Mouse (Mus musculus) CH12.LX (cell line): Measurements from ENCODE around the gene Tmem200b. TPM values are rescaled to one million over a fixed set of nuclear protein-coding genes. Genes with fewer than 3 reads are reported as not detected.

Experiments used
- DNase-seq: peaks from one replicate; pipeline ENCODE4 v3.0.0-alpha.2; 2013; ENCODE audit errors: extremely low read depth
- H3K27ac ChIP-seq: 2 replicates; pipeline ENCODE4 v1.5.1; 2012; ENCODE audit warnings: low read depth, mild to moderate bottlenecking, control low read depth, moderate library complexity; ENCODE audit not compliant: insufficient read depth
- H3K27me3 ChIP-seq: replicated peaks from 2 replicates; pipeline ENCODE3; 2012; ENCODE audit warnings: inconsistent platforms
- H3K36me3 ChIP-seq, 2 experiments: replicated peaks in 1 of 2; 2 replicates each; pipeline versions ENCODE3 to v1.6.1; 2012; ENCODE audit warnings: inconsistent platforms in 1 of 2, low read length in 1 of 2, mild to moderate bottlenecking in 1 of 2, mixed read lengths in 1 of 2, moderate library complexity in 1 of 2; ENCODE audit not compliant: control insufficient read depth in 1 of 2, insufficient read depth in 1 of 2
- H3K4me1 ChIP-seq, 2 experiments: 2 replicates each; pipeline ENCODE4 v1.6.1; 2012; ENCODE audit warnings: inconsistent platforms in 1 of 2, moderate library complexity in 1 of 2; ENCODE audit not compliant: insufficient read depth in 2 of 2, control insufficient read depth in 1 of 2
- H3K4me2 ChIP-seq: 2 replicates; pipeline ENCODE4 v1.6.1; 2012; ENCODE audit warnings: low read depth, mild to moderate bottlenecking, control low read depth; ENCODE audit not compliant: poor library complexity, insufficient read depth, severe bottlenecking
- H3K4me3 ChIP-seq, 3 experiments: fragments of 150-350 bp in 1 of 3; sonication (generic) in 1 of 3; replicated peaks in 1 of 3; 2 replicates each; pipeline versions ENCODE3 to v1.5.1; 2011 to 2012; ENCODE audit warnings: low read depth in 2 of 3, low read length in 2 of 3, mild to moderate bottlenecking in 2 of 3, moderate library complexity in 2 of 3, control low read depth in 1 of 3, improper control_type of control experiment in 1 of 3, inconsistent platforms in 1 of 3, mixed read lengths in 1 of 3; ENCODE audit not compliant: poor library complexity in 1 of 3
- H3K79me2 ChIP-seq: replicated peaks from 2 replicates; pipeline ENCODE4 v1.6.1; 2012; ENCODE audit warnings: mild to moderate bottlenecking, moderate library complexity; ENCODE audit not compliant: control insufficient read depth, poor library complexity, insufficient read depth, severe bottlenecking; ENCODE audit errors: extremely low read depth
- H3K9ac ChIP-seq: 2 replicates; pipeline ENCODE4 v1.6.1; 2012; ENCODE audit warnings: low read depth, mild to moderate bottlenecking, control low read depth, moderate library complexity; ENCODE audit not compliant: insufficient read depth
- H3K9me3 ChIP-seq: replicated peaks from 2 replicates; pipeline ENCODE3; 2012; ENCODE audit warnings: low read length, inconsistent platforms, mixed read lengths
- BHLHE40 ChIP-seq: IDR thresholded peaks from 2 replicates; pipeline ENCODE4 v1.6.1; 2011; ENCODE audit warnings: mild to moderate bottlenecking, low read depth, low read length, improper control_type of control experiment
- CHD1 ChIP-seq: IDR thresholded peaks from 2 replicates; pipeline ENCODE4 v1.6.1; 2012; ENCODE audit warnings: low read depth, low read length, improper control_type of control experiment, inconsistent platforms
- ELF1 ChIP-seq: IDR thresholded peaks from 2 replicates; pipeline ENCODE4 v1.6.1; 2014; ENCODE audit warnings: low read depth, mild to moderate bottlenecking, inconsistent platforms, low read length, improper control_type of control experiment
- HCFC1 ChIP-seq: IDR thresholded peaks from 2 replicates; pipeline ENCODE4 v1.6.1; 2012; ENCODE audit warnings: low read depth, mild to moderate bottlenecking, inconsistent platforms, low read length, improper control_type of control experiment
- IRF4 ChIP-seq: IDR thresholded peaks from 2 replicates; pipeline ENCODE4 v1.6.1; 2014; ENCODE audit warnings: low read depth, mild to moderate bottlenecking, inconsistent platforms, low read length, improper control_type of control experiment
- KAT2A ChIP-seq: IDR thresholded peaks from 2 replicates; pipeline ENCODE4 v1.6.1; 2012; ENCODE audit warnings: low read length, improper control_type of control experiment, inconsistent platforms; ENCODE audit not compliant: insufficient replicate concordance
- MAFK ChIP-seq: IDR thresholded peaks from 2 replicates; pipeline ENCODE4 v1.6.1; 2011; ENCODE audit warnings: low read length, improper control_type of control experiment; ENCODE audit not compliant: insufficient replicate concordance
- MAX ChIP-seq: IDR thresholded peaks from 2 replicates; pipeline ENCODE4 v1.6.1; 2011; ENCODE audit warnings: low read length, improper control_type of control experiment
- MAZ ChIP-seq: IDR thresholded peaks from 2 replicates; pipeline ENCODE4 v1.6.1; 2012; ENCODE audit warnings: low read depth, mild to moderate bottlenecking, inconsistent platforms, low read length, improper control_type of control experiment, moderate library complexity
- MEF2A ChIP-seq: IDR thresholded peaks from 2 replicates; pipeline ENCODE4 v1.6.1; 2014; ENCODE audit warnings: low read depth, mild to moderate bottlenecking, inconsistent platforms, low read length, improper control_type of control experiment, borderline replicate concordance
- MXI1 ChIP-seq: IDR thresholded peaks from 2 replicates; pipeline ENCODE4 v1.6.1; 2011; ENCODE audit warnings: mild to moderate bottlenecking, low read depth, low read length, improper control_type of control experiment
- MYC ChIP-seq: IDR thresholded peaks from 2 replicates; pipeline ENCODE4 v1.6.1; 2011; ENCODE audit warnings: low read depth, mild to moderate bottlenecking, improper control_type of control experiment, low read length
- NRF1 ChIP-seq: IDR thresholded peaks from 2 replicates; pipeline ENCODE4 v1.6.1; 2014; ENCODE audit warnings: low read depth, mild to moderate bottlenecking, inconsistent platforms, low read length, improper control_type of control experiment, moderate library complexity
- PAX5 ChIP-seq: IDR thresholded peaks from 2 replicates; pipeline ENCODE4 v1.6.1; 2012; ENCODE audit warnings: low read length, inconsistent platforms, mixed read lengths
- POLR2A ChIP-seq: IDR thresholded peaks from 2 replicates; pipeline ENCODE4 v1.6.1; 2011; ENCODE audit warnings: low read depth, mild to moderate bottlenecking, improper control_type of control experiment, low read length
- POLR2AphosphoS2 ChIP-seq: IDR thresholded peaks from 2 replicates; pipeline ENCODE4 v1.6.1; 2011; ENCODE audit warnings: low read depth, low read length, improper control_type of control experiment
- RAD21 ChIP-seq: IDR thresholded peaks from 2 replicates; pipeline ENCODE4 v1.6.1; 2011; ENCODE audit warnings: low read depth, mild to moderate bottlenecking, low read length, improper control_type of control experiment, moderate library complexity
- RCOR1 ChIP-seq: conservative IDR thresholded peaks from 2 replicates; pipeline ENCODE4 v1.6.1; 2012; ENCODE audit warnings: low read depth, mild to moderate bottlenecking, inconsistent platforms, low read length, improper control_type of control experiment
- SIN3A ChIP-seq: IDR thresholded peaks from 2 replicates; pipeline ENCODE4 v1.6.1; 2012; ENCODE audit warnings: low read length, improper control_type of control experiment, inconsistent platforms
- SMC3 ChIP-seq: IDR thresholded peaks from 2 replicates; pipeline ENCODE4 v1.6.1; 2011; ENCODE audit warnings: low read depth, low read length, improper control_type of control experiment
- UBTF ChIP-seq: IDR thresholded peaks from 2 replicates; pipeline ENCODE4 v1.6.1; 2012; ENCODE audit warnings: low read depth, mild to moderate bottlenecking, inconsistent platforms, low read length, improper control_type of control experiment, moderate library complexity
- USF1 ChIP-seq: IDR thresholded peaks from 2 replicates; pipeline ENCODE4 v1.6.1; 2014; ENCODE audit warnings: low read depth, mild to moderate bottlenecking, inconsistent platforms, low read length, improper control_type of control experiment
- USF2 ChIP-seq: conservative IDR thresholded peaks from 2 replicates; pipeline ENCODE4 v1.6.1; 2011; ENCODE audit warnings: low read depth, low read length, improper control_type of control experiment
- ZC3H11A ChIP-seq: IDR thresholded peaks from 2 replicates; pipeline ENCODE4 v1.6.1; 2012; ENCODE audit warnings: low read depth, mild to moderate bottlenecking, inconsistent platforms, low read length, improper control_type of control experiment
- ZMIZ1 ChIP-seq: IDR thresholded peaks from 2 replicates; pipeline ENCODE4 v1.6.1; 2012; ENCODE audit warnings: low read depth, mild to moderate bottlenecking, inconsistent platforms, low read length, improper control_type of control experiment
- dilution Hi-C: fragments of 300-500 bp; cut with MboI; formaldehyde crosslinking; loops from 2 replicates; pipeline ENCODE4 v1.14.3; 2020; ENCODE audit warnings: low sequenced_read_pairs; ENCODE audit not compliant: extremely low pct_unique_long_range_greater_than_20kb, extremely low pct_ligation_motif_present
- in situ Hi-C: fragments of 300-500 bp; cut with MboI; formaldehyde crosslinking; loops from 3 replicates; pipeline ENCODE4 v1.14.3; 2019; ENCODE audit warnings: low sequenced_read_pairs, low pct_ligation_motif_present, low pct_unique_long_range_greater_than_20kb, mixed read lengths
- polyA plus RNA-seq: library from polyadenylated mRNA; unstranded; fragments of >175 nt; gene quantifications from 2 replicates; pipeline ENCODE4 v1.2.1, GENCODE M21; 2012; ENCODE audit warnings: low read depth; ENCODE audit not compliant: insufficient read length
- total RNA-seq, 2 experiments: library from RNA; depleted of rRNA; stranded (reverse); fragments of 300-350 nt in 1 of 2; fragments of >200 nt in 1 of 2; gene quantifications; 2 replicates each; pipeline ENCODE4 v1.2.3; 2012 to 2014

Gene Tmem200b
- total and polyA plus RNA-seq, 3 experiments: not detected

DNA sequence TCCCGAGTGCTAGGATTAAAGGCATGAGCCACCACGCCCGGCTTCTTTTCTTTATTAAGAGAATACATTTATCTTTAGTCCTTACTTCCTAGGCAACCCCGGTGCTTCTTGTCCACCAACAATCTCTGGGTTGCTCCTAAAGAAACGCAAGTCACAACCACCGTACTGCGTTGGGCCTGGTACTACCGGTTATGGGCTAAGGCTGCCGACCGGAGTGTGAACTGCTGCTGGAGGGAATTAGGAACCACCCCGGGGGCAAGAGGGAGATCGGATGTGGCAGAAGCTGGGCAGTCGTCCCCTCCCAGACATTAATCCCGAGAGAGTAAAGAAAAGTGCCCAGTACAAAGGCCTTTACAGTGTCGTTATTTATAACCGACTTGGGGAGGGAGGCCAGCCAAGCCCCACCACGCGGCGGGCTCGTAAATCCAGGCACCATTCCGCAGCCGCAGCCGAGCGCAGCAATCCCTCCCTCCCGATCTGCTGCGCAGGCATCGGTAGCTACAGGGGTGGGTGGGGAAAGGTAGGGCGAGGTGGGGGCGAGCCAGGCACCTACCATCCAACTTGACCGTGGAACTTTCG, 6.6 kb upstream of the Tmem200b start:
- no peaks in the 10 kb centered on the region for H3K27me3 ChIP-seq
- H3K27ac ChIP-seq: no peak overlapping the region
- H3K4me3 ChIP-seq: no peak overlapping the region
- peaks cover 4 to 28% of the 10 kb centered on the region in 2 experiments; a peak in 3 of 4 replicates for H3K4me1 ChIP-seq
- no peaks in the 10 kb centered on the region for H3K36me3 ChIP-seq
- DNase-seq: no peak
- dilution Hi-C loops (no loop called here), in situ Hi-C loops (no loop called here)
- no peak for TF ChIP-seq MAX
- no peak for TF ChIP-seq ELF1
- TF ChIP-seq MAFK: no peak
- no peak for TF ChIP-seq HCFC1
- no peak for TF ChIP-seq USF2
- TF ChIP-seq MAZ: no peak
- TF ChIP-seq POLR2A: no peak
- no peak for TF ChIP-seq ZMIZ1
- TF ChIP-seq USF1: no peak
- TF ChIP-seq KAT2A: no peak
- no peak for TF ChIP-seq MEF2A
- TF ChIP-seq POLR2AphosphoS2: no peak
- TF ChIP-seq MXI1: no peak
- no peak for TF ChIP-seq CHD1
- TF ChIP-seq RCOR1: no peak
- TF ChIP-seq, all 38 proteins: peak for 0
- Histone ChIP-seq H3K9me3 (peaks cover 4% of the 10 kb centered on the region), H3K4me2 (no peak overlapping the region), H3K79me2 (no peaks in the 10 kb centered on the region), H3K9ac (no peak overlapping the region)

DNA sequence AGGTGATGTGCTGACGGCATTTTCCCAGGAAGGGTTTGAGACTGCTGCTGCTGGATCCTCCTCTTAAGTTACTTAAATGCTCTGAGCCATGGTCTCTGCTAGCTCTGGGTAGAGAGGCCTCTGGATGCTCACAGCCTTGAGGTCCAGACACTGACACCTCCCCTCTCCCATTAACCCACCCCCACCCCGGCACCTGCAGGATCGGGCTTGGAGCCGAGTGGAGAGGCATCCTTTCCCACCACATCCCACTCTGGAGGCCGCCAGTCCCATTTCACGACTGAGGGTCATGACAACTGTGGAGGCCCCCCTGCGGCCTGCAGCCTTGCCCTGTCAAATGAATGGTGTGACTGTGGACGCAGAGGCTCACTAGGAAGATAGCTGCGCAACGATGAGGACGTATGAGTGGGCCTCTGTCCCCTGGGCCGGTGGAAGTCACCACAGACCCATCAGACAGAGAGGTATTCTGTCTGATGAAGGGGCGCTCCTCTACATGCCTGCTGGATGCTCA, 5.7 kb upstream of the Tmem200b start:
- H3K36me3 ChIP-seq: peaks cover 0 to 4% of the 10 kb centered on the region in 2 experiments
- H3K27ac ChIP-seq: no peak overlapping the region
- no peak for DNase-seq
- peaks cover 4 to 22% of the 10 kb centered on the region in 2 experiments; a peak in 3 of 4 replicates for H3K4me1 ChIP-seq
- H3K9me3 ChIP-seq: peaks cover 11% of the 10 kb centered on the region
- H3K79me2 ChIP-seq: no peaks in the 10 kb centered on the region
- no peak overlapping the region for H3K4me2 ChIP-seq
- H3K27me3 ChIP-seq: no peaks in the 10 kb centered on the region
- in situ Hi-C loops: no loop called here
- no peak overlapping the region for H3K9ac ChIP-seq
- dilution Hi-C loops: no loop called here
- no peak overlapping the region for H3K4me3 ChIP-seq
- no peak for TF ChIP-seq USF1
- TF ChIP-seq PAX5: no peak
- no peak for TF ChIP-seq MYC
- TF ChIP-seq IRF4: no peak
- TF ChIP-seq RAD21: no peak
- TF ChIP-seq SMC3: no peak
- no peak for TF ChIP-seq MAZ
- TF ChIP-seq MAX: no peak
- TF ChIP-seq UBTF: no peak
- TF ChIP-seq SIN3A: no peak
- no peak for TF ChIP-seq KAT2A
- TF ChIP-seq USF2: no peak
- TF ChIP-seq CHD1: no peak
- TF ChIP-seq NRF1: no peak
- TF ChIP-seq POLR2A: no peak
- TF ChIP-seq ZC3H11A: no peak
- no peak for TF ChIP-seq MAFK
- TF ChIP-seq BHLHE40: no peak
- TF ChIP-seq MEF2A: no peak
